Comparison of ENCODE assay signal across 25 mouse cellular contexts in genomic region chr4:100924276-100924675, GRCm38 (mm10).
DNase-seq lines count a peak whose midpoint lies in the region; ATAC-seq and TF ChIP-seq lines count a peak whose summit lies in the region.
"Had no signal": no experiment of that assay in that cellular context is flagged by ENCODE, and none has a peak within 500 bp of the region (broad histone marks: within the 10 kb centered on the region; RNA-seq: fewer than 3 reads in every experiment).

No protein-coding gene starts in this region.

- no peaks in the 10 kb centered on the region for H3K36me3 ChIP-seq in lung, postnatal 0 days (ENCODE audit: insufficient read depth, low read length)
- 0 out of 2 replicates have a peak, but pooled peaks cover 8% of the 10 kb centered on the region for H3K36me3 ChIP-seq in intestine, embryonic 14.5 days (ENCODE audit: control insufficient read depth, insufficient read depth, low read length)
- peaks cover 6% of the 10 kb centered on the region; the same call in 1 of the 2 replicates for H3K36me3 ChIP-seq in limb, embryonic 11.5 days (ENCODE audit: control insufficient read depth, insufficient read depth, low read length)
- H3K36me3 ChIP-seq in stomach, embryonic 15.5 days = 0 out of 2 replicates have a peak, but pooled peaks cover 3% of the 10 kb centered on the region
- H3K36me3 ChIP-seq: liver, embryonic 13.5 days had no signal

- WGBS in lung, postnatal 0 days = 63% methylated on average over 4 of the region's 4 CpGs
- WGBS in lung, adult 2 months = 79% methylated on average over 4 of the region's 4 CpGs
- WGBS in intestine, embryonic 14.5 days = 49% methylated on average over 4 of the region's 4 CpGs
- 30% methylated on average over 4 of the region's 4 CpGs for WGBS in limb, embryonic 11.5 days
- WGBS in stomach, embryonic 15.5 days = 59% methylated on average over 4 of the region's 4 CpGs

- DNase-seq in lung, postnatal 0 days (ENCODE audit: low spot score) = no peak
- DNase-seq in lung, adult 2 months = no peak
- no peak for DNase-seq in intestine, embryonic 14.5 days (ENCODE audit: low spot score)
- no peak for DNase-seq in limb, embryonic 11.5 days (ENCODE audit: low spot score)
- DNase-seq in testis, postnatal 10 days (ENCODE audit: low spot score) = no peak
- no peak for DNase-seq in gastrocnemius, postnatal 25 days
- no peak for DNase-seq in kidney, postnatal 25 days
- DNase-seq: adrenal gland, postnatal 25 days; cerebellum, adult 11-12 months; cerebellum, adult 9-11 months; gastrocnemius, postnatal 36 days; heart, adult 2 months; kidney, postnatal 4 days; left cerebral cortex, postnatal 4 days; liver, embryonic 13.5 days; thymus, adult 2 months; thymus, postnatal 36 days had no signal

- TF ChIP-seq POLR2A in lung, adult 2 months (IDR thresholded peaks at IDR 0.05; ENCODE audit: borderline replicate concordance, extremely low read depth, low read depth, low read length) = no peak

- no peaks in the 10 kb centered on the region for H3K27me3 ChIP-seq in lung, postnatal 0 days (replicated peaks; ENCODE audit: insufficient read depth, low read length)
- H3K27me3 ChIP-seq in intestine, embryonic 14.5 days (replicated peaks; ENCODE audit: control insufficient read depth, insufficient read depth, low read length) = no peaks in the 10 kb centered on the region
- no peaks in the 10 kb centered on the region for H3K27me3 ChIP-seq in limb, embryonic 11.5 days (ENCODE audit: control insufficient read depth, insufficient read depth, low read length)
- H3K27me3 ChIP-seq in stomach, embryonic 15.5 days (replicated peaks) = no peaks in the 10 kb centered on the region
- H3K27me3 ChIP-seq: heart, embryonic 12.5 days; liver, embryonic 13.5 days; neural tube, embryonic 13.5 days; Patski had no signal

- H3K4me2 ChIP-seq in lung, postnatal 0 days (replicated peaks; ENCODE audit: low read depth, low read length) = no peak overlapping the region
- H3K4me2 ChIP-seq in intestine, embryonic 14.5 days (ENCODE audit: low read length) = no peak overlapping the region
- no peak overlapping the region for H3K4me2 ChIP-seq in limb, embryonic 11.5 days (ENCODE audit: low read depth, severe bottlenecking)
- H3K4me2 ChIP-seq in stomach, embryonic 15.5 days = no peak overlapping the region
- H3K4me2 ChIP-seq: heart, embryonic 12.5 days; hindbrain, embryonic 14.5 days; liver, embryonic 13.5 days; lung, embryonic 14.5 days; midbrain, embryonic 11.5 days; neural tube, embryonic 13.5 days had no signal

- no peak for TF ChIP-seq CTCF in lung, postnatal 0 days (IDR thresholded peaks at IDR 0.05)
- TF ChIP-seq CTCF in lung, adult 2 months (IDR thresholded peaks at IDR 0.05; ENCODE audit: insufficient read depth, low read length) = no peak

- peak overlapping the region; percentile 57; the same call in 1 of the 2 replicates for H3K27ac ChIP-seq in lung, postnatal 0 days (ENCODE audit: low read length)
- H3K27ac ChIP-seq in intestine, embryonic 14.5 days (ENCODE audit: low read depth) = 0 out of 2 replicates have a peak overlapping the region, but pooled peaks have one; percentile 4
- H3K27ac ChIP-seq in limb, embryonic 11.5 days (replicated peaks; ENCODE audit: low read depth, low read length) = 0 out of 2 replicates have a peak overlapping the region, but pooled peaks have one; percentile 43
- H3K27ac ChIP-seq in stomach, embryonic 15.5 days = peak overlapping the region; percentile 44; the same call in 1 of the 2 replicates
- H3K27ac ChIP-seq: heart, adult 2 months; hindbrain, embryonic 14.5 days; liver, embryonic 13.5 days; neural tube, embryonic 13.5 days had no signal

- no peak overlapping the region for H3K4me3 ChIP-seq in lung, postnatal 0 days (ENCODE audit: low read depth, low read length)
- no peak overlapping the region for H3K4me3 ChIP-seq in lung, adult 2 months (replicated peaks; ENCODE audit: extremely low read depth, low read depth, low read length)
- H3K4me3 ChIP-seq in intestine, embryonic 14.5 days (ENCODE audit: low read depth, low read length) = no peak overlapping the region
- no peak overlapping the region for H3K4me3 ChIP-seq in limb, embryonic 11.5 days (ENCODE audit: low read depth, low read length)
- H3K4me3 ChIP-seq in stomach, embryonic 15.5 days (replicated peaks) = no peak overlapping the region
- H3K4me3 ChIP-seq: heart, adult 2 months; heart, embryonic 12.5 days; liver, embryonic 13.5 days; neural tube, embryonic 13.5 days had no signal

- TF ChIP-seq EP300 in lung, postnatal 0 days (IDR thresholded peaks at IDR 0.05) = no peak

- no peak for ATAC-seq in lung, postnatal 0 days
- ATAC-seq in intestine, embryonic 14.5 days (replicated peaks; ENCODE audit: low FRiP score, low TSS enrichment, low read depth) = no peak; the same call in 1 of the 2 replicates
- no peak for ATAC-seq in limb, embryonic 11.5 days (ENCODE audit: insufficient number of reproducible peaks, low FRiP score, low TSS enrichment, low read depth)
- no peak for ATAC-seq in stomach, embryonic 15.5 days (ENCODE audit: insufficient read depth, low FRiP score, low read depth)
- ATAC-seq: forebrain, embryonic 14.5 days; Patski had no signal

- no peak overlapping the region for H3K9ac ChIP-seq in lung, postnatal 0 days (replicated peaks; ENCODE audit: low read depth)
- H3K9ac ChIP-seq in intestine, embryonic 14.5 days (ENCODE audit: low read length) = no peak overlapping the region
- H3K9ac ChIP-seq in limb, embryonic 11.5 days (ENCODE audit: low read length) = no peak overlapping the region
- H3K9ac ChIP-seq in stomach, embryonic 15.5 days = no peak overlapping the region
- H3K9ac ChIP-seq: heart, embryonic 12.5 days; hindbrain, embryonic 14.5 days; liver, embryonic 13.5 days; lung, embryonic 14.5 days; neural tube, embryonic 13.5 days had no signal

- H3K9me3 ChIP-seq in lung, postnatal 0 days (ENCODE audit: low read length) = no peaks in the 10 kb centered on the region
- H3K9me3 ChIP-seq in intestine, embryonic 14.5 days (ENCODE audit: control insufficient read depth, low read length) = no peaks in the 10 kb centered on the region
- H3K9me3 ChIP-seq in limb, embryonic 11.5 days (ENCODE audit: control insufficient read depth, low read length) = no peaks in the 10 kb centered on the region
- no peaks in the 10 kb centered on the region for H3K9me3 ChIP-seq in stomach, embryonic 15.5 days
- H3K9me3 ChIP-seq: heart, embryonic 12.5 days; liver, embryonic 13.5 days; neural tube, embryonic 13.5 days had no signal

- H3K4me1 ChIP-seq in lung, postnatal 0 days (ENCODE audit: insufficient read depth, low read depth, low read length) = no peaks in the 10 kb centered on the region; the same call in 1 of the 2 replicates
- no peaks in the 10 kb centered on the region for H3K4me1 ChIP-seq in lung, adult 2 months (ENCODE audit: control insufficient read depth, insufficient read depth, low read length)
- peaks cover 22% of the 10 kb centered on the region for H3K4me1 ChIP-seq in intestine, embryonic 14.5 days (replicated peaks; ENCODE audit: control insufficient read depth, insufficient read depth, low read length)
- peaks cover 35% of the 10 kb centered on the region for H3K4me1 ChIP-seq in limb, embryonic 11.5 days (ENCODE audit: control insufficient read depth, insufficient read depth, low read length)
- no peaks in the 10 kb centered on the region for H3K4me1 ChIP-seq in stomach, embryonic 15.5 days
- H3K4me1 ChIP-seq: heart, embryonic 12.5 days; liver, embryonic 13.5 days had no signal

Comparison
In these comparisons a context has a peak if more than half of its experiments do, and no peak if none do; other contexts are left out.
1. H3K27ac ChIP-seq: peak in every context shown above with its lines; median percentile 57 in lung, postnatal 0 days; 44 in stomach, embryonic 15.5 days; 43 in limb, embryonic 11.5 days; 4 in intestine, embryonic 14.5 days.